Mouse (Mus musculus) lung, postnatal 0 days (tissue): ENCODE results near the gene Gm11172.

Experiments
- CTCF ChIP-seq: IDR thresholded peaks from 2 replicates; pipeline ENCODE4 v1.5.1; 2016; ENCODE audit warnings: antibody characterized with exemption, mild to moderate bottlenecking
- EP300 ChIP-seq: IDR thresholded peaks from 2 replicates; pipeline ENCODE4 v1.6.1; 2016; ENCODE audit warnings: antibody characterized with exemption, mild to moderate bottlenecking, control low read depth

DNA sequence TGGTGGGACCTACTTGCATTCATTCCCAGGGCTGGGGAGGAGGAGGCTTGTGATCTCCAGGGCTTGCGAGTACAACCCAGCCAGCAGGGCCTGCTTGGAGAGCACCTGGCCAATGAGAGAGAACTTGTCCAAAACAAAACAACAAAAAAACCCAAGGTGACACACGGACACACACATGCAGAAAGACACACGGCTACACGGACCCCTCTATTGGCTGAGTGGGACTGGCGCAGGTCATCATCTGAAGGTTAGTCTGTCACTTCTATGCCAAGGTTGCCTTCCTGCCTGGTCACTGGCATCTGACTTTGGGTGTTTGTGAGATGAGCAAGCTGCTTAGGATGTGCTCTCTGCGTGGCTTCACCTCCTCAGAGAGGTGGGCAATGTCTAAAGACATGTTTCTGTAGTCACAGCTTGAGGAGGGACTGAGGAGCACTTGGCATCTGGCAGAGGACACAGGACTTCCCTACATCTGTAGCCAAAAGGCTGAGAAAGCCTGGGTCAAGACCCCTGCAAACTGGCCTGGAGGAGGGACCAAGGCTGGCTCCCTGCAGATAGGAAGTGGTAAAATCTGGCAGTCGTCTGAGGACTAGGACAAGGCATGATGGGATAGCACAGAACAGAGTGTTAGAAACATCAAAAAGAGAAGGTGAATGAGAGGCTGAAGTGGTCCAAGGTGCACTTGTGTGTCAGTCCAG is 15.2 kb downstream of the Gm11172 start:
- no peak for TF ChIP-seq EP300
- no peak for TF ChIP-seq CTCF
